Mouse (Mus musculus) heart, adult 2 months (tissue): Measurements from ENCODE around the gene Cycs. TPM values are rescaled to one million over a fixed set of nuclear protein-coding genes. Genes with fewer than 3 reads are reported as not detected.
A peak's percentile ranks its signal among the peaks of the same experiment; 100 is the strongest.
"Not testable (repeated sequence)": the region's sequence is repeated elsewhere in the genome, so short reads cannot be mapped to it uniquely, and the experiment has no call there.

Experiments
- DNase-seq, 2 experiments: peaks; one replicate each; pipeline ENCODE4 v3.0.0; 2021
- H3K27ac ChIP-seq: fragments of 200-600 bp; 2 replicates; pipeline ENCODE4 v1.8.1; 2022
- H3K27me3 ChIP-seq: fragments of 200-500 bp; 2 replicates; pipeline ENCODE4 v1.6.1; 2012; ENCODE audit warnings: mild to moderate bottlenecking, low read length, inconsistent platforms, mixed read lengths; ENCODE audit not compliant: control insufficient read depth, insufficient read depth
- H3K36me3 ChIP-seq: fragments of 200-500 bp; 2 replicates; pipeline ENCODE4 v1.6.1; 2012; ENCODE audit warnings: low read length, inconsistent platforms; ENCODE audit not compliant: control insufficient read depth, insufficient read depth
- H3K4me1 ChIP-seq: fragments of 200-500 bp; 2 replicates; pipeline ENCODE4 v1.6.1; 2011; ENCODE audit warnings: low read length; ENCODE audit not compliant: control insufficient read depth, insufficient read depth
- H3K4me3 ChIP-seq: fragments of 200-600 bp; 2 replicates; pipeline ENCODE4 v1.8.1; 2022
- H3K79me2 ChIP-seq: fragments of 200-500 bp; replicated peaks from 2 replicates; pipeline ENCODE4 v1.6.1; 2012; ENCODE audit warnings: mild to moderate bottlenecking, inconsistent platforms, low read length, moderate library complexity, mixed read lengths; ENCODE audit not compliant: control insufficient read depth, insufficient read depth
- H3K9ac ChIP-seq: fragments of 200-500 bp; 2 replicates; pipeline ENCODE4 v1.6.1; 2012; ENCODE audit warnings: low read depth, mild to moderate bottlenecking, control low read depth, inconsistent platforms, low read length, mixed read lengths
- CTCF ChIP-seq: fragments of 200-600 bp; IDR thresholded peaks from 2 replicates; pipeline ENCODE4 v1.8.1; 2022; ENCODE audit warnings: antibody characterized with exemption, mild to moderate bottlenecking, moderate library complexity
- EP300 ChIP-seq: fragments of 200-500 bp; IDR thresholded peaks from 2 replicates; pipeline ENCODE4 v1.6.1; 2011; ENCODE audit warnings: low read depth, low read length, control low read depth; ENCODE audit not compliant: insufficient read depth
- POLR2A ChIP-seq: fragments of 200-500 bp; IDR thresholded peaks from 2 replicates; pipeline ENCODE4 v1.6.1; 2011; ENCODE audit warnings: mild to moderate bottlenecking, low read depth, low read length, control low read depth; ENCODE audit not compliant: insufficient read depth
- WGBS: fragments of 180-500 bp; shearing (Covaris S2); methylation state at CpG from one replicate; pipeline ENCODE4 v1.1.7; 2018; 5-methylcytosine and 5-hydroxymethylcytosine counted together
- intact Hi-C: fragments of 180-260 bp; cut with DNase I; formaldehyde crosslinking; loops from one replicate; pipeline ENCODE4 v1.15.1; 2025
- polyA plus RNA-seq: library from polyadenylated mRNA; depleted of rRNA; stranded (reverse); fragments of >200 nt; gene quantifications from 2 replicates; pipeline ENCODE4 v1.2.3, GENCODE M21; 2012
- total RNA-seq, 2 experiments: library from RNA; stranded (reverse); gene quantifications; 2 replicates each; pipeline ENCODE4 v1.2.3; 2021

The Cycs gene
- total and polyA plus RNA-seq, 3 experiments = 29.6 to 156 (median 153) TPM

DNA sequence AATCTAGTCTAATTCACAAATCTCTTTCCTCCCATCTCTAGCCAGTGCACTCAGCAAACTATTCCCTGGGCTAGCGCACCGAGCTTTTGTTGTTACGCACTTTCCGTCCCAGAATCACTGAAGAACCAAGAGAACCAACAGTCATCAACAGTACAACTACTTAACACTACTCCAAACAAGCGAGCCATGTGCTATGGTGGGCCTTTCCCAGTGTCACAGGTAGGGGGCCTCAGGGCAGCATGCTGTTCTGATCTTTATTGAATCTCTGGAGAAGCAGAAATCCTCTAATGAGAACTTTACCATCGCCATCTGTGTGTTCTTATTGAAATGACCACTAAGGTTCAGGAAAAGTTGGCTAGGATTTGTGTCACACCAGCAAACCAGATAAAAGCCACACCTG, 8.8 kb downstream of the Cycs start:
- intact Hi-C loops = no loop called here
- DNase-seq = no peak
- no peak overlapping the region for H3K27ac ChIP-seq
- no peaks in the 10 kb centered on the region for H3K79me2 ChIP-seq
- WGBS = 90% methylated on average over 6 of the region's 6 CpGs
- H3K36me3 ChIP-seq = no peaks in the 10 kb centered on the region
- H3K4me3 ChIP-seq = no peak overlapping the region
- no peak overlapping the region for H3K9ac ChIP-seq
- no peaks in the 10 kb centered on the region for H3K27me3 ChIP-seq
- TF ChIP-seq CTCF = 0 out of 2 replicates have a peak, but pooled peaks have one; percentile 4
- no peak for TF ChIP-seq POLR2A
- H3K4me1 ChIP-seq = no peaks in the 10 kb centered on the region

- H3K4me3 ChIP-seq, DNase-seq, H3K79me2 ChIP-seq, H3K9ac ChIP-seq, intact Hi-C loops, H3K27me3 ChIP-seq, H3K4me1 ChIP-seq, H3K36me3 ChIP-seq, H3K27ac ChIP-seq: not testable (repeated sequence)
- WGBS = 63% methylated on average over 2 of the region's 2 CpGs
Measured at GRCm38 (mm10) chr6:50554223-50554622, 12.1 kb downstream of the Cycs start.

DNA sequence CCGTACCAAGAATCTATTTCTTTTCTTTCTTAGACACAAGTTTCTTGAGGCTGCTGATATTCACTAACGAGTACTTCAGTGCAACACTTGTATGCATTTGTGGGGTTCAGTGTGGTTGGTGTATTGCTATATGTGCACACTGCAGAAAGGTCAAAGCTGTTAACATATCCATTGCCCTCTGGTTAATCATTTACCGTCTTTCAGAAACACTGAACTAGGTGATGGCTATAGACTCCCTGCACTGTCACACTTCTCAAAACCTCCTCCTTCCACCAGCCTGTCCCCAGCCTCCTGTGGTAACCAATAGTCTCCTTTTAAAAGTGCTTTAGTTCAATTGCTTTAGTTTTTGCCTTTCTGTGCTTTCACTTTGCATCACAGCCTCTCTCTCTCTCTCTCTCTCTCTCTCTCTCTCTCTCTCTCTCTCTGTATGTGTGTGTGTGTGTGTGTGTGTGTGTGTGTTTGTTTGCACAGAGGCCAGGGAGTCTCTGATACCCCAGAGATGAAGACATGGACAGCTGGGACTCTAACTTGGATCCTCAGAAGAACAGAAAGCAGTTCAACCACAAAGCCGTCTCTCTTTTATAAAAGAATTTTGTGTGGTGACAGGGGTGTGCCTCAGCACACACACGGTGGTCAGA, 13.3 kb downstream of the Cycs start:
- intact Hi-C loops = no loop called here
- H3K4me3 ChIP-seq = no peak overlapping the region
- no peak overlapping the region for H3K27ac ChIP-seq
- no peaks in the 10 kb centered on the region for H3K27me3 ChIP-seq
- no peak overlapping the region for H3K9ac ChIP-seq
- WGBS = 77% methylated on average over 5 of the region's 5 CpGs
- no peaks in the 10 kb centered on the region for H3K79me2 ChIP-seq
- H3K4me1 ChIP-seq = no peaks in the 10 kb centered on the region
- DNase-seq = no peak
- TF ChIP-seq EP300 (no peak), CTCF (no peak), POLR2A (no peak)
- H3K36me3 ChIP-seq = no peaks in the 10 kb centered on the region

DNA sequence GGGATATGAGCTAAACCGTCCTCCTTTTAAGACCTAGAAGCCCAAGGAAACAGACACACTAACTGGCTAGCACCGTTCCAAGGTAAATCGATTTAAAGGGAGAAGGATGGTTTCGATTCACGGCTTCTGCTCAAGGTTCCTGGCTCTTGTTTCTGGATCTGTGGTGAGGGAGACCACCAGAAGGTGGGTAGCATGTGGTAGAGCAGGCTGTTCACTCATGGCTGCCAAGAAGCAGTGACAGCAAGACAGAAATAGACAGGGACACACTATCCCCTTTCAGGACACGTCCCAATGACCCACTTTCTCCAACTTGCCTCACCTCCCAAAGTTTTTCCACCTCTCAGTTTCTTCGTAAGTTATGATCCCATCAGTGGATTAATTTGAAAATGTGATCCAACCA, 16.5 kb downstream of the Cycs start:
- H3K27me3 ChIP-seq = no peaks in the 10 kb centered on the region
- H3K79me2 ChIP-seq = no peaks in the 10 kb centered on the region
- H3K4me3 ChIP-seq = no peak overlapping the region
- intact Hi-C loops = no loop called here
- TF ChIP-seq EP300 = no peak
- TF ChIP-seq CTCF = no peak
- no peak for TF ChIP-seq POLR2A
- no peaks in the 10 kb centered on the region for H3K4me1 ChIP-seq
- no peak for DNase-seq
- H3K27ac ChIP-seq = no peak overlapping the region
- no peaks in the 10 kb centered on the region for H3K36me3 ChIP-seq
- 73% methylated on average over 7 of the region's 7 CpGs for whole genome bisulfite sequencing
- no peak overlapping the region for H3K9ac ChIP-seq

- DNase-seq = no peak
Measured at GRCm38 (mm10) chr6:50549051-50549450, 17.3 kb downstream of the Cycs start.

DNA sequence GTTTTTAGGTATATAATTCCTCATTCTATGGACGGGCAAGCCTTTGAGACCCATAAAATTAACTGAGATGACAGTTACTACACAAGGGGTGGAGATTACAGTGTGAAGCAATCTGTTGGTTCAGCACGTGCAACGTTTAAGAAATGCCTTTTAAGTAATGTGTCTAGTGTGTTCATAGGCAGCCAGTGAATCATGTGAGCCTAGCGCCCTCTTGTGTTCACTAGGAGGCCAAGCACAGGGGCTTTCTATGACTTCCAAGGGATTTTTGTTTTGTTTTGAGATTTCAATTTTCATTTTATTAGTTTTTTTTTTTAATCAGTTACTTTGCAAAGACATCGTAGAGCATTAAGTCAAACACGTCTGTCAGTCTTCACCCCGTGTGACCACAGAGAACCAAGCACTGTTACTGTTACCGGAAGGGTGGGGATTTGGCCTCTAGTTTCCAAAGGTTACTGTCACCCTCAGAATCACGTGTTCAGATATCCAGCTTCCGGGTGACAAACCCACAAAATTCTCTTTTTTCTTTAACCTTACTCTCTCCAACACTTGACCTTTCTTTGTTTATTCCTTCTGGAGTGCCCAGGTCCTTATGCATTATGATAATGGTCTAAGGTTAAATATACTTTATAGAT, 20.8 kb downstream of the Cycs start:
- Histone ChIP-seq H3K36me3 (no peaks in the 10 kb centered on the region), H3K79me2 (no peaks in the 10 kb centered on the region), H3K27ac (no peak overlapping the region), H3K27me3 (no peaks in the 10 kb centered on the region), H3K4me1 (no peaks in the 10 kb centered on the region), H3K9ac (no peak overlapping the region), H3K4me3 (no peak overlapping the region)
- peak in 1 of 2 experiments; percentile 24 for DNase-seq
- 20% methylated on average over 10 of the region's 10 CpGs for WGBS
- TF ChIP-seq CTCF = peak; percentile 94
- no peak for TF ChIP-seq POLR2A
- no peak for TF ChIP-seq EP300
- intact Hi-C loops = no loop called here

More at GRCm38 (mm10) chr6:50549051-50549450, 17.3 kb downstream of the Cycs start:
- no peaks in the 10 kb centered on the region for H3K36me3 ChIP-seq
- no peak overlapping the region for H3K4me3 ChIP-seq
- no peaks in the 10 kb centered on the region for H3K79me2 ChIP-seq
- intact Hi-C loops = no loop called here
- TF ChIP-seq EP300 (no peak), POLR2A (no peak), CTCF (no peak)
- H3K4me1 ChIP-seq = no peaks in the 10 kb centered on the region
- no peak overlapping the region for H3K27ac ChIP-seq
- WGBS = 76% methylated on average over 5 of the region's 5 CpGs
- H3K9ac ChIP-seq = no peak overlapping the region
- no peaks in the 10 kb centered on the region for H3K27me3 ChIP-seq
